Mouse (Mus musculus) heart, embryonic 15.5 days (tissue): ENCODE results near the gene Cbx4. TPM values are rescaled to one million over a fixed set of nuclear protein-coding genes. Genes with fewer than 3 reads are reported as not detected.

ENCODE experiments used
- ATAC-seq: fragments of 200-750 bp; cut with Nextera tagmentation; replicated peaks from 2 replicates; pipeline ENCODE4 v1.8.0; 2017; ENCODE audit warnings: low read depth, moderate TSS enrichment; ENCODE audit not compliant: insufficient number of reproducible peaks, insufficient read depth, low FRiP score
- H3K27ac ChIP-seq: fragments of 300-500 bp; sonication (generic); 2 replicates; pipeline ENCODE4 v1.5.1; 2015; ENCODE audit warnings: mild to moderate bottlenecking, inconsistent platforms
- H3K27me3 ChIP-seq: fragments of 300-500 bp; sonication (generic); 2 replicates; pipeline ENCODE4 v1.6.1; 2015; ENCODE audit warnings: inconsistent platforms
- H3K36me3 ChIP-seq: fragments of 300-500 bp; sonication (generic); 2 replicates; pipeline ENCODE4 v1.6.1; 2015; ENCODE audit warnings: mild to moderate bottlenecking, inconsistent platforms
- H3K4me1 ChIP-seq: fragments of 300-500 bp; sonication (generic); replicated peaks from 2 replicates; pipeline ENCODE4 v1.6.1; 2015; ENCODE audit warnings: inconsistent platforms
- H3K4me2 ChIP-seq: fragments of 300-500 bp; sonication (generic); 2 replicates; pipeline ENCODE4 v1.6.1; 2015; ENCODE audit warnings: inconsistent platforms, mild to moderate bottlenecking, moderate library complexity
- H3K4me3 ChIP-seq: fragments of 300-500 bp; sonication (generic); 2 replicates; pipeline ENCODE4 v1.5.1; 2015; ENCODE audit warnings: mild to moderate bottlenecking, inconsistent platforms
- H3K9ac ChIP-seq: fragments of 300-500 bp; sonication (generic); 2 replicates; pipeline ENCODE4 v1.6.1; 2015; ENCODE audit warnings: mild to moderate bottlenecking, inconsistent platforms
- H3K9me3 ChIP-seq: fragments of 300-500 bp; sonication (generic); replicated peaks from 2 replicates; pipeline ENCODE4 v1.6.1; 2016; ENCODE audit warnings: inconsistent platforms
- WGBS: fragments of 180-500 bp; shearing (Covaris S2); methylation state at CpG from one replicate; pipeline ENCODE4 v1.1.7; 2015; ENCODE audit warnings: mixed read lengths; 5-methylcytosine and 5-hydroxymethylcytosine counted together
- polyA plus RNA-seq: library from polyadenylated mRNA; unstranded; fragments of >200 nt; fragmentation: Nextera tagmentation; extraction: Ambion mirVana; gene quantifications from 2 replicates; pipeline ENCODE4 v1.2.1, GENCODE M21; 2015

The Cbx4 gene
- 9.3 and 11.6 TPM in 2 replicates for polyA plus RNA-seq

GRCm38 (mm10) chr11:119086144-119086971 is at the start of gene Cbx4:
Gene Cbx4 (minus strand): TSS chr11:119086221.
- WGBS: 2% methylated on average over 64 of the region's 67 CpGs
- ATAC-seq: peak; percentile 91

GRCm38 (mm10) chr11:119134586-119134985 is 48.6 kb upstream of the Cbx4 start:
- Histone ChIP-seq H3K4me2 (peak overlapping the region; percentile 33), H3K4me1 (peaks cover 37% of the 10 kb centered on the region), H3K27me3 (no peaks in the 10 kb centered on the region), H3K4me3 (no peak overlapping the region; the same call in 1 of the 2 replicates), H3K27ac (peak overlapping the region; percentile 68), H3K9ac (no peak overlapping the region), H3K36me3 (no peaks in the 10 kb centered on the region), H3K9me3 (no peaks in the 10 kb centered on the region)
- peak; percentile 19 for ATAC-seq
- WGBS: 16% methylated on average over 17 of the region's 17 CpGs

More at GRCm38 (mm10) chr11:119086144-119086971, at the start of gene Cbx4:
- peak within 1 kb of the TSS; percentile 83 for H3K4me3 ChIP-seq
- H3K9me3 ChIP-seq: no peaks in the 10 kb centered on the region
- peak within 1 kb of the TSS; percentile 95 for H3K9ac ChIP-seq
- peaks cover 9% of the 10 kb centered on the region for H3K36me3 ChIP-seq
- H3K27ac ChIP-seq: peak within 1 kb of the TSS; percentile 99
- H3K4me1 ChIP-seq: peaks cover 81% of the 10 kb centered on the region
- peak within 1 kb of the TSS; percentile 90 for H3K4me2 ChIP-seq
- H3K27me3 ChIP-seq: peaks cover 38% of the 10 kb centered on the region

- no peaks in the 10 kb centered on the region for H3K27me3 ChIP-seq
- H3K36me3 ChIP-seq: no peaks in the 10 kb centered on the region
- peaks cover 42% of the 10 kb centered on the region for H3K4me1 ChIP-seq
- 58% methylated on average over 5 of the region's 5 CpGs for WGBS
- peak; percentile 51 for ATAC-seq
- no peak overlapping the region; the same call in 1 of the 2 replicates for H3K4me3 ChIP-seq
- peak overlapping the region; percentile 68 for H3K27ac ChIP-seq
- 0 out of 2 replicates have a peak overlapping the region, but pooled peaks have one; percentile 8 for H3K4me2 ChIP-seq
- H3K9me3 ChIP-seq: no peaks in the 10 kb centered on the region
- H3K9ac ChIP-seq: no peak overlapping the region
Measured at GRCm38 (mm10) chr11:119133437-119134221, 47.6 kb upstream of the Cbx4 start.

GRCm38 (mm10) chr11:119132198-119133035 is 46.4 kb upstream of the Cbx4 start:
- 74% methylated on average over 14 of the region's 14 CpGs for WGBS
- H3K36me3 ChIP-seq: no peaks in the 10 kb centered on the region
- H3K27ac ChIP-seq: no peak overlapping the region
- H3K27me3 ChIP-seq: no peaks in the 10 kb centered on the region
- no peak overlapping the region for H3K4me2 ChIP-seq
- no peak for ATAC-seq
- peaks cover 54% of the 10 kb centered on the region for H3K4me1 ChIP-seq
- H3K9ac ChIP-seq: no peak overlapping the region
- no peaks in the 10 kb centered on the region for H3K9me3 ChIP-seq
- H3K4me3 ChIP-seq: no peak overlapping the region

- H3K27me3 ChIP-seq: no peaks in the 10 kb centered on the region
- no peak overlapping the region for H3K9ac ChIP-seq
Measured at GRCm38 (mm10) chr11:119130081-119130765, 44.2 kb upstream of the Cbx4 start.

GRCm38 (mm10) chr11:119129281-119130058 is 43.4 kb upstream of the Cbx4 start:
- no peaks in the 10 kb centered on the region for H3K27me3 ChIP-seq
- ATAC-seq: no peak
- no peaks in the 10 kb centered on the region for H3K9me3 ChIP-seq
- H3K9ac ChIP-seq: no peak overlapping the region; the same call in 1 of the 2 replicates
- H3K4me3 ChIP-seq: no peak overlapping the region
- peak overlapping the region; percentile 14; the same call in 1 of the 2 replicates for H3K4me2 ChIP-seq
- WGBS: 59% methylated on average over 18 of the region's 18 CpGs
- H3K36me3 ChIP-seq: no peaks in the 10 kb centered on the region
- H3K27ac ChIP-seq: 0 out of 2 replicates have a peak overlapping the region, but pooled peaks have one; percentile 73
- H3K4me1 ChIP-seq: peaks cover 68% of the 10 kb centered on the region

More at GRCm38 (mm10) chr11:119130081-119130765, 44.2 kb upstream of the Cbx4 start:
- Histone ChIP-seq H3K4me1 (peaks cover 73% of the 10 kb centered on the region), H3K4me3 (no peak overlapping the region), H3K4me2 (peak overlapping the region; percentile 14; the same call in 1 of the 2 replicates), H3K9me3 (no peaks in the 10 kb centered on the region), H3K36me3 (no peaks in the 10 kb centered on the region), H3K27ac (no peak overlapping the region)
- 21% methylated on average over 24 of the region's 24 CpGs for WGBS
- ATAC-seq: no peak

GRCm38 (mm10) chr11:119128668-119129280 is 42.8 kb upstream of the Cbx4 start:
- no peak overlapping the region for H3K4me3 ChIP-seq
- no peaks in the 10 kb centered on the region for H3K9me3 ChIP-seq
- WGBS: 51% methylated on average over 11 of the region's 11 CpGs
- H3K27ac ChIP-seq: peak overlapping the region; percentile 73
- no peaks in the 10 kb centered on the region for H3K36me3 ChIP-seq
- ATAC-seq: no peak
- no peak overlapping the region for H3K4me2 ChIP-seq
- H3K4me1 ChIP-seq: peaks cover 66% of the 10 kb centered on the region
- H3K27me3 ChIP-seq: no peaks in the 10 kb centered on the region
- no peak overlapping the region; the same call in 1 of the 2 replicates for H3K9ac ChIP-seq

- Histone ChIP-seq H3K27ac (peak overlapping the region; percentile 73), H3K36me3 (no peaks in the 10 kb centered on the region), H3K9ac (no peak overlapping the region), H3K4me2 (peak overlapping the region; percentile 5; the same call in 1 of the 2 replicates), H3K27me3 (no peaks in the 10 kb centered on the region), H3K9me3 (no peaks in the 10 kb centered on the region), H3K4me1 (peaks cover 60% of the 10 kb centered on the region), H3K4me3 (no peak overlapping the region)
- 43% methylated on average over 9 of the region's 9 CpGs for WGBS
- peak; percentile 80 for ATAC-seq
Measured at GRCm38 (mm10) chr11:119127686-119128473, 41.9 kb upstream of the Cbx4 start.

GRCm38 (mm10) chr11:119127147-119127546 is 41.1 kb upstream of the Cbx4 start:
- peak overlapping the region; percentile 73 for H3K27ac ChIP-seq

More at GRCm38 (mm10) chr11:119127147-119127546, 41.1 kb upstream of the Cbx4 start:
- Histone ChIP-seq H3K9ac (no peak overlapping the region), H3K9me3 (no peaks in the 10 kb centered on the region), H3K4me1 (peaks cover 60% of the 10 kb centered on the region), H3K27me3 (no peaks in the 10 kb centered on the region), H3K4me2 (0 out of 2 replicates have a peak overlapping the region, but pooled peaks have one; percentile 5), H3K4me3 (no peak overlapping the region), H3K36me3 (no peaks in the 10 kb centered on the region)
- ATAC-seq: no peak
- WGBS: 40% methylated on average over 12 of the region's 12 CpGs
